In the genomic region with DNA sequence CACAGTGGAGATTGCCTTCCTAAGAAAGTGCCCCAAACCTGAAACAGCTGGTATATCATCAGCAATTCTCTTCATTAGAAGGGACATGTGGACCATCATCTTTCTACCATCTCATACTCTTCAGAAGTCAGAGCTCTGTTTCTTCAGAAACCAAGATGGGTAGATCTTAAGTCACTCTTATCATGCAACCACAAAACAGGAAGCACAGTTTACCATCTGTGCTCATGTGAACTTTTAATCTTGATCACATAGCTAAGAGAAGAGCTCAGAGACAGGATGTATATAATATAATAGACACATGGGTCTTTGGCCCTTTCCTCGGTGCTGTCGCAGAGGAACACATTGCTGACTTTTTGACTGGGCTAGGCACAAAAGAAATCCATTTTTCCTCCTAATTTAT, we compare ENCODE assay signal across 26 mouse cellular contexts.
A peak's percentile ranks its signal among the peaks of the same experiment; 100 is the strongest.
DNase-seq lines count a peak whose midpoint lies in the region; ATAC-seq and TF ChIP-seq lines count a peak whose summit lies in the region.
"Had no signal": no experiment of that assay in that cellular context is flagged by ENCODE, and none has a peak within 500 bp of the region (broad histone marks: within the 10 kb centered on the region; RNA-seq: fewer than 3 reads in every experiment).

No protein-coding gene starts in this region.

- no peak overlapping the region for H3K9ac ChIP-seq in midbrain, embryonic 13.5 days (replicated peaks)
- H3K9ac ChIP-seq: embryonic facial prominence, embryonic 15.5 days; kidney, embryonic 15.5 days; limb, embryonic 15.5 days; liver, embryonic 14.5 days; lung, embryonic 15.5 days had no signal

- no peaks in the 10 kb centered on the region for H3K9me3 ChIP-seq in midbrain, embryonic 13.5 days
- H3K9me3 ChIP-seq: embryonic facial prominence, embryonic 15.5 days; hindbrain, embryonic 10.5 days; kidney, embryonic 15.5 days; limb, embryonic 15.5 days; lung, embryonic 15.5 days had no signal

- H3K4me1 ChIP-seq in lung, adult 2 months (ENCODE audit: control insufficient read depth, insufficient read depth, low read length) = no peaks in the 10 kb centered on the region
- H3K4me1 ChIP-seq in midbrain, embryonic 13.5 days (replicated peaks) = no peaks in the 10 kb centered on the region
- H3K4me1 ChIP-seq: embryonic facial prominence, embryonic 15.5 days; hindbrain, embryonic 10.5 days; kidney, embryonic 15.5 days; limb, embryonic 15.5 days; lung, embryonic 15.5 days had no signal

- 54% methylated on average over 2 of the region's 2 CpGs for WGBS in lung, adult 2 months
- WGBS in midbrain, embryonic 13.5 days = 93% methylated on average over 2 of the region's 2 CpGs

- no peak overlapping the region for H3K4me2 ChIP-seq in midbrain, embryonic 13.5 days (replicated peaks)
- H3K4me2 ChIP-seq: embryonic facial prominence, embryonic 15.5 days; heart, embryonic 11.5 days; kidney, embryonic 15.5 days; limb, embryonic 15.5 days; lung, embryonic 15.5 days had no signal

- no peak overlapping the region for H3K27ac ChIP-seq in midbrain, embryonic 13.5 days
- H3K27ac ChIP-seq: embryonic facial prominence, embryonic 15.5 days; hindbrain, embryonic 10.5 days; kidney, embryonic 15.5 days; left cerebral cortex, adult 2 months; limb, embryonic 15.5 days; liver, embryonic 14.5 days; lung, embryonic 15.5 days had no signal

- TF ChIP-seq POLR2A in lung, adult 2 months (IDR thresholded peaks at IDR 0.05; ENCODE audit: borderline replicate concordance, extremely low read depth, low read depth, low read length) = no peak

- H3K36me3 ChIP-seq in midbrain, embryonic 13.5 days = no peaks in the 10 kb centered on the region
- H3K36me3 ChIP-seq: embryonic facial prominence, embryonic 15.5 days; hindbrain, embryonic 10.5 days; kidney, embryonic 15.5 days; limb, embryonic 15.5 days; lung, embryonic 15.5 days had no signal

- peak; percentile 98 for ATAC-seq in activated CD4-positive, CD25-positive, alpha-beta regulatory T cell, adult 4 months
- ATAC-seq in megakaryocyte progenitor cell, adult 5-6 weeks (replicated peaks; ENCODE audit: poor library complexity) = peak; percentile 29
- no peak for ATAC-seq in midbrain, embryonic 13.5 days
- ATAC-seq: forebrain, embryonic 14.5 days; hindbrain, embryonic 16.5 days; midbrain, embryonic 16.5 days had no signal

- H3K27me3 ChIP-seq in midbrain, embryonic 13.5 days = no peaks in the 10 kb centered on the region
- H3K27me3 ChIP-seq: CH12.LX; limb, embryonic 15.5 days; lung, embryonic 15.5 days had no signal

- no peak overlapping the region for H3K4me3 ChIP-seq in lung, adult 2 months (replicated peaks; ENCODE audit: extremely low read depth, low read depth, low read length)
- no peak overlapping the region for H3K4me3 ChIP-seq in midbrain, embryonic 13.5 days (replicated peaks)
- H3K4me3 ChIP-seq: embryonic facial prominence, embryonic 15.5 days; hindbrain, embryonic 10.5 days; kidney, embryonic 15.5 days; left cerebral cortex, adult 2 months; limb, embryonic 15.5 days; lung, embryonic 15.5 days had no signal

- no peak for TF ChIP-seq CTCF in lung, adult 2 months (IDR thresholded peaks at IDR 0.05; ENCODE audit: insufficient read depth, low read length)

- DNase-seq in A20 (ENCODE audit: low read depth, low spot score) = peak; percentile 9
- DNase-seq in CD4-positive helper T cell, adult 2 months (ENCODE audit: low read depth, low spot score) = peak; percentile 70
- no peak for DNase-seq in lung, adult 2 months
- no peak for DNase-seq in heart, postnatal 25 days (ENCODE audit: low spot score)
- DNase-seq: adrenal gland, postnatal 10 days; cerebellum, adult 9-10 months; kidney, adult 11 months; kidney, postnatal 4 days; left cerebral cortex, postnatal 4 days; lung, postnatal 36 days; right cerebral cortex, postnatal 14 days had no signal

- intact Hi-C loops in heart, postnatal 25 days (cut with DNase I) = no loop called here

Comparison
In these comparisons a context has a peak if more than half of its experiments do, and no peak if none do; other contexts are left out.
1. DNase-seq: peak in A20 (single experiment) and CD4-positive helper T cell, adult 2 months (single experiment); none in lung, adult 2 months (single experiment) and heart, postnatal 25 days (single experiment).